Mouse (Mus musculus) c-Kit-positive CD71-negative TER-119-negative erythroid progenitor cells, embryonic 14.5 days (primary cell): ENCODE measurements around the gene Dnah14.
A peak's percentile ranks its signal among the peaks of the same experiment; 100 is the strongest.

ENCODE experiments used
- DNase-seq: peaks from one replicate; pipeline ENCODE4 v3.0.0-alpha.2; 2013; ENCODE audit warnings: low read depth

The Dnah14 gene

GRCm38 (mm10) chr1:181789952-181790351, 213.6 kb downstream of the Dnah14 start:
- DNase-seq: no peak

DNA sequence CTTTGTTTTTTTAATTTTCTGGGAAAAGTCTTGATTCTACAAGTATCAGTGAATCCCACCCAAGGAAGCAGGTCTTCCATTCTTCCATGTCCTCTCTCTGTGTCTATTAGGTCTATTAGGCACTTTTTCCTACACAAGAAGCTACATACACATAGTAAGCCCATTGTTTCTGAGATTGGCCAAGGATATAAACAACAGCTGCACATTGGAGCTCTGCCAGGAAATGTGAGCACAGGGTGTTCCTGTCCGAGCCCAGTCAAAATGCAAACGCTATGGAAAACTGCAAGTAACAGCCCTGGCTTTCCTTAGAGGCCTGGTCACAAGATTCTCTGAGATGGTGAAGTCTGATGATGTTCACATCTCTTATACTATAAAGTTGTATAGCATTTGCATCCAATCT, 217.2 kb downstream of the Dnah14 start:
- DNase-seq: no peak

DNA sequence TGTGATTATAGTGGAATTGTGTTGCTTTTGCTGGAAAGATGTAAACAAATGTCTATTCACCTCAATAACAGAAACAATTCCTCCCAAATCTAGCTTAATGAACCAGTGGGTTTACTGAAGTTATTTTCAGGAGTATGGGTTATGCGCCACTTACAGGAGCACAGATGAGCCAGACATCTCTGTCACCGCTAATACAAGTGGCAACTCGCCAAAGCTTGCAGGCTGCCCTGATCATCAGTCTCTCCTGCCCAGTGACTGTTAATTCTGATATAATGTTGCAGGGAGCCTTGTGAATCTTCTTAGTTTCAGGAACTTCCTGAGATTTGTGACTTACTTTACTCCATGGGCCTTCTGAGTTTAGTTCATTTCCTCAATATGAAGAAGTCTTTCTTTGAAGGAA, 223.6 kb downstream of the Dnah14 start:
- no peak for DNase-seq

- no peak for DNase-seq
Observed at GRCm38 (mm10) chr1:181800667-181801066, 224.3 kb downstream of the Dnah14 start.

- no peak for DNase-seq
Observed at GRCm38 (mm10) chr1:181811481-181812223, 235.3 kb downstream of the Dnah14 start.

GRCm38 (mm10) chr1:181826716-181827115, 250.4 kb downstream of the Dnah14 start:
- no peak for DNase-seq

DNA sequence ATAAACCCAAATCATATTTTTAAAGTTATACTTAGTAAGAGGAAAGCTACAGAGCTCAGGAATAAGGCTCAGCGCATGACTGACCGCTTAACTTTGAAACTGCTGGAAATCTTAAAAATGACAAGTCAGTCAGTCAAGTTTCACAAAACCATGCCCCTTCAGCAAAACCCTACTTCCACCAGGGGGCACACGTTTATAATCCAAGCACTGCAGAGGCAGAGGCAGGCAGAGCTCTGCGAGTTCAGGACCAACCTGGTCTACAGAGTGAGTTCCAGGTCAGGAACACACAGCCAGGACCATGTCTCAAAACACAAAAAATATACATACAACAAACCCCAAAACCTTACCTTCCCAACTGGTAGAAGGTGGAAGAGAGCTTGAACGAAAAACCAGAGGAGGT, 252.0 kb downstream of the Dnah14 start:
- DNase-seq: no peak

GRCm38 (mm10) chr1:181832720-181833119, 256.4 kb downstream of the Dnah14 start:
- no peak for DNase-seq

DNA sequence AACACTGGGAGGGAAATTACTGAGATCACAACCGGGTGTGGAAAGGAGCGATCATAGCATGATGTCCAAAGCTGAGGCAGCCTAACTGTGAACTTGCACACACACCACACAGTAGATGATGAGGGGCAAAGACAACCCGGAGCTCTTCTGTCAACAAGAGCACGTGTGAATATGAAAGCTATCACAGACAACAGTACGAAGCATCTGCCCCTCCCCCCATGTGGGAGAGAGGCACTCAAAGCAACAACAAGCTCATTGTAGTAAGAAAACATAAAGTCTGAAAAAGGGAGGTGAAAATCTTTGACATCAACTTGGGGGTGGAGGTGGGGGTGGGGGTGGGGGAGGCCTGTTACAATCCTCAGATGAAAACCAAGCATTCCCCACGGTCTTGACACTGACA, 256.8 kb downstream of the Dnah14 start:
- DNase-seq: no peak

GRCm38 (mm10) chr1:181838111-181838510, 261.8 kb downstream of the Dnah14 start:
- DNase-seq: no peak

DNA sequence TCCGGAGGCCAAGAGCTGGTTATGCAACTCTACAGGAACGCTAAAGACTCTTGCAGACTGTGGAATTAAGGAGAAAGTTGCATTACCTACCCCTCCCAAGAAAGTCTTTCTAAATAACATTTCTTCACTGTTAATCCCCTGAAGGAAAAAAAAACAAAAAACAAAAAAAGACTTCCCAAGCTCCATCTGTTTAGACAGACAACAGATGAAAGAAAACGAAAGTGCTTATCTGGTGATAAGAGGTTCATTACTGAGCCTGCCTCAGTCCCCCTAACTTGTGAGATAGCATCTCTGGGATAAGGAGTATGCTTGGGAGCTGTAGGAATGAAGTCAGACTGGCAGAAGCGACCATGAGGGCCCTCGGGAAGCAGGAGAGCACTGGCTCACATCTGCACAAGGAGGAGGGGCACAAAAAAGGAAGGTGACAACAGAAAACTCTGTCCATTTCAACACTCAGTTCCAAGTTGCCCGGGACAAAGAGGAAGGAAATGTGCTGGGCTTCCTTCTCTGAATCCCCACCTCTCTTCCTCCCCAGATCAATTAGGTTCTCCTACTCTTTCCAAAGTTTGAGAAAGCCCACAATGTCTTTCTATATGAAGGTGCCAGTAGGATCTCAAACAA, 263.5 kb downstream of the Dnah14 start:
- DNase-seq: no peak

DNA sequence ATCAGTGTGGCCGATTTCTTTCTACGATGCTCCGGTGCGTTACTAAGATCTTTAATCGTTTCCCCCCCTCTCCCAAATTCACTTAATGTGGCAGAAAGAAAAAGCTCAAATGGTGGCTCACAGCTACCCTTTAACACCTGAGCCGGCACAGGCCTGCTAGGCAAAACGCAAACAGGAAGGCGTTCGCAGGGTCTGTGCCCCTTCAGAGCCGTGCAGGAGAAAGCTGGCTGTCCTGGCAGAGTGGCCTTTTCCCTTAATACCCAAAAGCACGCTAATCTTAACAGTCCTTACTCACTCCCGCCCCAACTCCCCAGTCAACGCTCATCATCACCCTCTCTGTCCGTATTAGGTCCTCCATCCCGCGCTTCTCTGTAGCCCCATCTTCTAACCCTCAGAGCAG, 265.0 kb downstream of the Dnah14 start:
- DNase-seq: no peak

DNA sequence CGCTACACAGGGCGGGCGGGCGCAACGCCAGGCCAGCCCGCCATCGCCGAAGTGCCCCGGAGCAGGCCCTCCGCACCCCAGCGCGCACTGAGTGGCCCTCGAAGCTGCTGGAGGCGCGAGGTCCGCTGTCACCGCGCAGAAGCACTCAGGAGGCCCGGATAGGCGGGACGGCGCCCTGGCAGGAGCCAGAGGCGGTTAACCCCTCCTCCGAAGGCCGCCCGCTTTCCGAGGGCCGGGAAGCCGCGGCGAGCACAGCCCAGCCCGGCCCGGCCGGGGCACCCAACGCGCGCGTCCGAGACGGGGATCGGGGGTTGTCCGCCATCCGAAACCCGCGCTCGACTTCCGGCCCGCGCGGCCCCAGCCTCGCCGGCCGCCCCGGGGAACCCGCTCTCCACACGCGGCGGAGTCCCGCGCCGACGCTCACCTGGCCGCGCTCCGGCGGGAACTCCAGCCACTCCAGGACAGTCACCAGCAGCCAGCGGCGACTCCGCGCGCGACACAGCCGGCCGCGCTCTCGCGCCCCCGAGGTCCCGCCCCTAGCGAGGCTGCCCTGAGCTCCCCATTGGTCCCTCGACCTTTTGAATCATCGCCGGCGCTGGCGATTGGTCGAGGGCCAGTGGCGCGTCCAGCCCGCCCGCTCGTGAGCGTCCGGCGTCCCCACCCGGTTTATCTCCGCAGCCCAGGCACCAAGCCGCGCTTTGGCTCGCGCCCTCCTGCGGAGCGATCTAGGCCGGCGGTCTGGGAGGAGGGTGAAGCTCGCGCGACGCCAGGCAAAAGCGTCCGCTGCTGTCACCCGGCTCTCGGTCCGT, 265.7 kb downstream of the Dnah14 start:
- peak; percentile 92 for DNase-seq

- DNase-seq: no peak
Observed at GRCm38 (mm10) chr1:181842781-181843180, 266.4 kb downstream of the Dnah14 start, which contains the start of gene Lbr. Gene Lbr, minus strand, starts transcription at chr1:181843046.

- no peak for DNase-seq
Observed at GRCm38 (mm10) chr1:181844874-181845547, 268.7 kb downstream of the Dnah14 start.

DNA sequence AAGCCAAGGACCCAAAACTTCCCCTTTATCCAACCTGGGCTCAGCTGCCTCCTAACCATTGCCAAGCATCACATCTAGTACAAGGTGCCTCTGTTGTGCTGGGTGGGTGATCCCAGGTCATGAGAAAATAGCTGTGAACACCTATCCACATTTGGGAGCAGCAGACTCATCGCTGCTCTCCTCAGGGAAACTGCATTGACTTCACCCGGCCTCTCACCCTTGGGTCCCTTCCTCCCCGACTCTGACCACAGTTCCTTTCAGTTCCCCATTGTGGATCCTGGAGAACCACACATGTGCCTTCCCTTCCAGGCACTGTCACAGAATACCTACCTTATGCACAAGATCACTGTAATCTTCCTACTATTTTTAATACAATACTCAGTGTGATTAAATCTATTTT, 269.4 kb downstream of the Dnah14 start:
- no peak for DNase-seq

DNA sequence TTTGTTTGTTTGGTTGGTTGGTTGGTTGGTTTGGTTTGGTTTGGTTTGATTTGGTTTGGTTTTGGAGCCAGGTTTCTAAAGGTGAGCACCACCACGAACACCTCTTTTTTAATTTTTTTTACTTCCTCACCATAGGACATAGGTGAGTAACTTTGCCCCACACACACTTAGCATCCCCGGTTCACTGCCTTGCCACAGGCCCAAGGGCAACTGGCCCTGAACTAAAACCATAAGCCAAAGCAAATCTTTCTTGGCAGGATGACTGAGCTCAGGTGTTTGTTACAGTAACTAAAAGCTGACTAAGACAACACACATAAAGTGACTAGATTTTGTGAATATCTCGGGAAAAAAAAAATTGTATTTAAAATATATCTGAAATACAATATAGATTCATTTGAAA, 271.0 kb downstream of the Dnah14 start:
- no peak for DNase-seq

DNA sequence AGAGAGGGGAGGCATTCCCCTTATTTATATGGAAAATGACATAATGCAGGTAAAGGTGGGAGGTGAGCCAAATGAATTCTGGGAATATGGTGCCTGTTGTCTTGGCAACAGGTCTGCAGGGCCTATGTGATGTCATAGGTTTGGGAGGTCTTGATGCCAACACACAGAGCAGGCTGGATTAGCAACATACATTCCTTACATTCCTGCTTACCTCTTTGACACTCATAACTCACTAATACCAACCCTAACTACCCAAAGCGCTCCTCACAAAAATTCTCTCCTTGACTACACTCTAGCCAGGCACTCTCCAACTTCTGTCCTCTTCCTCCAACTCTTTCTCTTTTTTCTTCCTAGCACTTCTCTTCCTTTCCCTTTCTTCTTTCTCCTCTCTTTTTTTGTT, 271.9 kb downstream of the Dnah14 start:
- DNase-seq: no peak

GRCm38 (mm10) chr1:181850441-181850840, 274.1 kb downstream of the Dnah14 start:
- DNase-seq: no peak

GRCm38 (mm10) chr1:181851521-181852310, 275.4 kb downstream of the Dnah14 start:
- DNase-seq: no peak

- no peak for DNase-seq
Observed at GRCm38 (mm10) chr1:181852466-181852865, 276.1 kb downstream of the Dnah14 start.
